Mouse (Mus musculus) embryonic fibroblast, embryonic 13.5 days (primary cell): Measurements from ENCODE around the gene Rarb. TPM values are rescaled to one million over a fixed set of nuclear protein-coding genes. Genes with fewer than 3 reads are reported as not detected.

Source experiments
- H3K27ac ChIP-seq: 2 replicates; pipeline ENCODE4 v1.5.1; 2012; ENCODE audit warnings: low read length, control low read depth, inconsistent platforms; ENCODE audit not compliant: insufficient read depth
- H3K4me1 ChIP-seq: 2 replicates; pipeline ENCODE4 v1.6.1; 2011; ENCODE audit warnings: low read length; ENCODE audit not compliant: control insufficient read depth, insufficient read depth
- H3K4me3 ChIP-seq: 2 replicates; pipeline ENCODE4 v1.5.1; 2011; ENCODE audit warnings: mild to moderate bottlenecking, control low read depth, low read length; ENCODE audit not compliant: insufficient read depth
- CTCF ChIP-seq: IDR thresholded peaks from 2 replicates; pipeline ENCODE4 v1.5.1; 2011; ENCODE audit warnings: mild to moderate bottlenecking, control low read depth, low read length, moderate library complexity, borderline replicate concordance; ENCODE audit not compliant: insufficient read depth
- POLR2A ChIP-seq: IDR thresholded peaks from 2 replicates; pipeline ENCODE4 v1.6.1; 2011; ENCODE audit warnings: low read depth, mild to moderate bottlenecking, control low read depth, low read length, moderate library complexity
- polyA plus RNA-seq: library from polyadenylated mRNA; stranded (reverse); fragments of >200 nt; gene quantifications from 2 replicates; pipeline ENCODE4 v1.2.4, GENCODE M21; 2011; ENCODE audit warnings: low read depth; ENCODE audit not compliant: missing spikeins, insufficient read length

Gene Rarb
- polyA plus RNA-seq, 1 experiment, result 7.5 TPM

DNA sequence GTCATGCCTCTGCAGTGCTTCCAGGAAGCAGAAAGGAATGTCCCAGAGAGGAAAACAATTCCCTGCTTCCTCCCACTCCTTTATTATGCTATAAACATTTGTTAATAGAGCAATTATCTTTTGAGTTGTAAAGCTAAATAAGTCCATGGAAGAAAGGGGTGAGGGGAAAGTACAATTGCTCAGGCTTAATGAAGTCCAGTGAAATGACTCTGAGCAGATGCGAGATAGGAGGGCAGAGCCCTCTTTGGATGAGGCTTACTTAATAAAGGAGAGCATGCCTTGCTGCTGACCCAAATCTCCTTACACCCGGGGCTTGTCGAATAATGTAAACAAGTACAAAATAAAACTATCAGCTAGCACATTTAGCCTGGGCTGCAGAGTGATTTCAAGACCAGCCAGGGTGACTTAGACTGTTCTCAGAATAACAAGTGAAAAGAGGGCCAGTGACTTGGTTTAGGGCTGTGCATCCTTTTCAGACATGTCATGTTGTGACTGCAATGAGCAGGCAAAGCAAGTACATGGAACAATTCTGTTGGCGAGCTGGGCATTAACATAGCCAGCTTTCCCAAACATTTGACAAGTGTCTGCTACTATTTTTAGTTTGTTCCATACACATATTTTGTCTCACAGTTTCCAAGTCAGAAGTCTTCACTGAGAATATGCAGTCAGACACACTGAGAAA is 83.5 kb downstream of the Rarb start:
- Histone ChIP-seq H3K4me3 (no peak overlapping the region), H3K4me1 (no peaks in the 10 kb centered on the region; the same call in 1 of the 2 replicates), H3K27ac (no peak overlapping the region; the same call in 1 of the 2 replicates)
- TF ChIP-seq POLR2A (no peak), CTCF (no peak)

DNA sequence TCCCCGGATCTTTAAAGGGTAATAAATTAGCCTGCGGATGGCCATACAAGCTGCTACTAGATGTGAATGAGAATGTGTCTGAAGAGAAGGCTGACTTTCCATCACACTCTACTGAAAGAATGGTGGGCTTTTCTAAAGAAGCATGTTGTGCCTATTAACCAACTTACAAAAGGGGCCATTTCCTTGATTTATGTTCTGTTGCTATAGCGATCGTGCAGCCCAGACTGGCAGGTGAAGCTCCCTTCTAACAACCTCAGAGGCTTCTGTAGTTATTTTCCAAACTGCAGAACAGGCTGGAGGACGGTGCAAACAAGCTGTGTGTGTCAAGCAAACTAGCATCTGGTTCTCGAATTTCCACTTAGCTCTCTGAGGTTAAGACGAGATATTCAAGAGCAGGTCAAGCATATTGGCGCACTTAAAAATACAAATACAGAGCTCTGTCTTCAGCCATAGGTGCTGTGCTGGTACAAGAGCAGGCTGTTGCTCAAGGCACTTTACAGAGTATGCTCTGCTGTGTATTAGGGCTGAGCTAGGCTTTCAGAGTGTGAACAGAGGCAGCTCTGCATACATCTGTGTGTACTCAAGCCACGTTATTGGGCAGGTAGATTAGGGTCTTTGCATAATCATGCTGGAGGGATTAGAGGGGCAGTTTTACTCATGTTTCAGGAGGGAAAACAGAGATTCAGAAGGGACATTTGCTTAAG is 85.2 kb downstream of the Rarb start:
- no peak for TF ChIP-seq POLR2A
- no peak for TF ChIP-seq CTCF
- Histone ChIP-seq H3K4me1 (no peaks in the 10 kb centered on the region; the same call in 1 of the 2 replicates), H3K4me3 (no peak overlapping the region), H3K27ac (no peak overlapping the region)

- Histone ChIP-seq H3K4me3 (no peak overlapping the region), H3K4me1 (no peaks in the 10 kb centered on the region; the same call in none of the 2 replicates), H3K27ac (no peak overlapping the region)
- TF ChIP-seq CTCF (no peak), POLR2A (no peak)
Observed at GRCm38 (mm10) chr14:16732054-16732453, 86.9 kb downstream of the Rarb start.

DNA sequence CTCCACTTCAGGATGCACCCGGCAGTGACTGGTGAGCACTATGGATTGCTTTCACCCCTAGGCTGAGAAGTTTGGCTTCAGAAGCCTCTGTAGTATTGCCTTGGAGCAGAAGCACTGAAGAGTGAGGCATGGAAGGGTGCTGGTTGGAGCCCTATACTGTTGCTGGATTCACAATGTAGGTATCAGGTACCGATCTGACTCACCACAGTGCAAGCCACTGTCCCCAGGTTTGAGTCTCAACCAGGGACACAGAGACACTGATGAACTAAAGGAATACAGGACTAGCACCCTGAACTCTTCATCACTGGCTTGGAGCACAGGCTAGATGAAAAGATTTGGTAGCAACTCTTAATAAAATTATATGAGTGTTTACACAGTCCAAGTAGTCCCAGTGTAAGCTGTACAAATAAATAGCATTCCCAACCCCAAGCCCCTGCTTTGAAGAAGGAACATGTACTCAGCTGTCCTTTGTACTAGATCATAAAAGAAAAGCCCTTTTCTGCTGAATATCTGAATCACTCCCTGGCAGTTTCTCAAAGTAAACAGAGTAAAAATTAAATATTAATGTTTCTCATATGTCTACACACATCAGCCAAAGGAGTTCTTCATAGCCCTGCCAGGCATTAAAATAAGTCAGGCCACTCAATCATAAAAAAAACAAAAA is 90.6 kb downstream of the Rarb start:
- H3K4me1 ChIP-seq, result no peaks in the 10 kb centered on the region; the same call in 1 of the 2 replicates
- TF ChIP-seq POLR2A (no peak), CTCF (no peak)
- no peak overlapping the region for H3K27ac ChIP-seq
- H3K4me3 ChIP-seq, result no peak overlapping the region

GRCm38 (mm10) chr14:16723991-16724390 is 95.0 kb downstream of the Rarb start:
- Histone ChIP-seq H3K27ac (no peak overlapping the region), H3K4me1 (no peaks in the 10 kb centered on the region; the same call in 1 of the 2 replicates), H3K4me3 (no peak overlapping the region)
- TF ChIP-seq CTCF, result no peak
- TF ChIP-seq POLR2A, result no peak

DNA sequence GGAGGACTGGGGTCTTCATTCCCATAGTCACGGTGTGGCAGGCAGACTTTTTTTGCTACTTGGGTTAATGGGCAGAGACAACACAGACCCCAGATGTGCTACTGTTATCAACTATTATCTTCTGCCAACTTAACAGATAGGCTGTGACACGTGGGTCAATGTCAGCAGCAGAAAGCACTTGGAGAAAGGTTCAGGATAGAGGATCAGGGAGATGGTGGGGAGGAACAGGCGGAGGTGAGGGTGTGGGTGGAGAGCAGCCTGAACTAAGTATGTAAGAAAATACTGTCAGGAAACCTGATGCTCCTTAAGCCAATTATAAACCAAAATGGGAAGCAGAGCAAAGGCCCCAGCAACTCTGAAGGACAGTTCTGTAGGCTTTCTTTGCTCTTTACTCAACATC is 101.1 kb downstream of the Rarb start:
- Histone ChIP-seq H3K27ac (no peak overlapping the region), H3K4me3 (no peak overlapping the region), H3K4me1 (no peaks in the 10 kb centered on the region)
- TF ChIP-seq CTCF, result no peak

- H3K27ac ChIP-seq, result no peak overlapping the region
- no peak overlapping the region for H3K4me3 ChIP-seq
- no peaks in the 10 kb centered on the region for H3K4me1 ChIP-seq
- TF ChIP-seq POLR2A (no peak), CTCF (no peak)
Observed at GRCm38 (mm10) chr14:16714344-16714955, 104.5 kb downstream of the Rarb start.

- Histone ChIP-seq H3K27ac (no peak overlapping the region), H3K4me1 (no peaks in the 10 kb centered on the region), H3K4me3 (no peak overlapping the region)
- TF ChIP-seq CTCF (no peak), POLR2A (no peak)
Observed at GRCm38 (mm10) chr14:16713773-16714172, 105.2 kb downstream of the Rarb start.

DNA sequence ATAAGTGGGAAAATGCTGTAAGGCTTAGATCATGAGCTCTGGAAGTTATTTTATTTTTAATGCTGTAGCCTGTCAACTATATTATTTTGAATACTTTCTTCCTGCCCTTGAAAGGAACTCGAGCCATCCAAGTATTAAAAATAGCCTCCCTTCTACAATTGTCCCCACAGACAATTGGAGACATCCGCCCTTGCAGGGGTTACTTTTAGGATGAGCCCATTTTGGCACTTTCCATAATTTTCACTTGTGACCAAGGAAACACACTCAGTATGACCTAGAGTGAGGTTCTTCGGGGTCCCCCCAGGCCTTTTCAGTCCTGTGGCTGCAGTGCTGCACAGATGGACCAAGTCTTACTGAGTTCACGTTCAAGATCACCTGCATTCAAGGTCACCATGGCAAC is 119.7 kb downstream of the Rarb start:
- TF ChIP-seq POLR2A (no peak), CTCF (no peak)
- no peak overlapping the region for H3K4me3 ChIP-seq
- H3K4me1 ChIP-seq, result no peaks in the 10 kb centered on the region
- no peak overlapping the region for H3K27ac ChIP-seq
